Mouse (Mus musculus): Measurements from ENCODE around the gene Egfr. TPM values are rescaled to one million over a fixed set of nuclear protein-coding genes. Genes with fewer than 3 reads are reported as not detected.
A peak's percentile ranks its signal among the peaks of the same experiment; 100 is the strongest.

Egfr gene
- polyA plus RNA-seq, 1 experiment from 2014 or later: 2.1 TPM

DNA sequence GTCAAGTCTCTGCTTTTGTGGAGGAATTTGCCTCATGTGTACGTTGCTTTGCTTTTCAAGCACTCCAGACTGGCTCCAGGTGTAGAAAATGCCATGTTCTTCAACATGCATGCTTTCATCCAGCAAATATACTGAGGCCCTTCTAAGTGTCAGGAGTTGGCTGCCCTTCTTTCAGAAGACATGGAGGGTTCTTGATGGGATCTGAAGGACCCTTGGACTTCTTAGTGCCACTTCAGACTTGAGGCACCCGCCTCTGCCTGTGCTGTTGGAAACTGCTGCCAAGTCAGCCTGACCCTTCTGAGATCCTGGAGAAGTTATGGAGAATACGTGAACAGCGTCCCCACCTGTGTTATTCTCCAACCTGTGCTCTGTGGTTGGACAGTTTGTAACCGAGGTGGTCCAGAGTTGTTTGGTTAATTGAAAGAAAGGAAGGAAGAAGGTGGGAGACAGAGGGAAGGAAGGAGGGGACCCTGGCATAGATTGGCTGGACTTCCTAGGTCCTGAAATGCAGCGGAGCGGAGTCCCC is 483 bp upstream of the Egfr start:
- no peak overlapping the region for H3K27ac ChIP-seq (ENCODE audit: low read depth, low read length)
- ATAC-seq: 0 out of 2 replicates have a peak, but pooled peaks have one; percentile 2
- no peaks in the 10 kb centered on the region for H3K36me3 ChIP-seq (ENCODE audit: control insufficient read depth, insufficient read depth, low read length)
- peaks cover 30% of the 10 kb centered on the region for H3K27me3 ChIP-seq (replicated peaks; ENCODE audit: control insufficient read depth, insufficient read depth, low read length)
- no peaks in the 10 kb centered on the region for H3K9me3 ChIP-seq (replicated peaks; ENCODE audit: control insufficient read depth, low read length)
- WGBS: 35% methylated on average over 7 of the region's 7 CpGs
- peak overlapping the region; percentile 98 for H3K4me2 ChIP-seq (ENCODE audit: low read length)
- no peak for DNase-seq (ENCODE audit: low spot score)
- peaks cover 6% of the 10 kb centered on the region; the same call in 1 of the 2 replicates for H3K4me1 ChIP-seq (ENCODE audit: control insufficient read depth, insufficient read depth, low read length)
- H3K9ac ChIP-seq (ENCODE audit: low read length): 0 out of 2 replicates have a peak overlapping the region, but pooled peaks have one; percentile 49
- H3K4me3 ChIP-seq (ENCODE audit: low read depth, low read length): peak overlapping the region; percentile 46

DNA sequence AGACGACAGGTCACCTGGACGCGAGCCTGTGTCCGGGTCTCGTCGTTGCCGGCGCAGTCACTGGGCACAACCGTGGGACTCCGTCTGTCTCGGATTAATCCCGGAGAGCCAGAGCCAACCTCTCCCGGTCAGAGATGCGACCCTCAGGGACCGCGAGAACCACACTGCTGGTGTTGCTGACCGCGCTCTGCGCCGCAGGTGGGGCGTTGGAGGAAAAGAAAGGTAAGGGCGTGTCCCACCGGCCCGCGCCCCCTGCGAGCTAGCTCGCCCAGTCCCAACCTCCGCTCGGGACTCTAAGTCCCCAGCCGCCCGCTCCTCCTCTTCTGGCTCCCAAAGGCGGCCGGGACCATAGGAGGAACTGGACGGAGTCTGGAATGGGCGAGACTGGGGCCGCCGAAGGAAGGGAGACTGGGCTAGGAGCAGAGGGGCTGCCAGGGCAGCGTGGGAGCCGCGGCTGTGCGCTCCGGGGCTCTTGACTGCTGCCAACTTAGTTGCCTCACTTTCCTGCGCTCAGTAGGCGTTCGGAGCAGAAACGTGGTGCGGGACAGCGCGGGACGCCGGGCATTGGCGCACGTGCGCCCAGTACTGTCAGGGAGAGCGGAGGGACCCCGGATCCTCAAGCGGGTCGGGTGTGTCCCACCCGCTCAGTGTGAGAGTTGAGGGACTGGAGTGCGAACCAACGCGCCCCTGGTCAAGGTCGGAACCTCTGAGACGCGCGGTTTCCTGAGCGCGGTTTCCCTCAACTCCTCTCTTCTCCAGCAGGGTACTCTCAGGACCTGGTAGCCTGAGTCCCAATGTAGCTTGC is 548 bp downstream of the Egfr start:
- WGBS: under 1% methylated on average over 68 of the region's 68 CpGs
- Histone ChIP-seq H3K9ac (ENCODE audit: low read length) (peak overlapping the region; percentile 49), H3K4me2 (ENCODE audit: low read length) (peak overlapping the region; percentile 98), H3K4me1 (ENCODE audit: control insufficient read depth, insufficient read depth, low read length) (peaks cover 6% of the 10 kb centered on the region; the same call in 1 of the 2 replicates), H3K9me3 (replicated peaks; ENCODE audit: control insufficient read depth, low read length) (no peaks in the 10 kb centered on the region), H3K36me3 (ENCODE audit: control insufficient read depth, insufficient read depth, low read length) (no peaks in the 10 kb centered on the region), H3K4me3 (ENCODE audit: low read depth, low read length) (peak overlapping the region; percentile 46), H3K27me3 (replicated peaks; ENCODE audit: control insufficient read depth, insufficient read depth, low read length) (peaks cover 30% of the 10 kb centered on the region), H3K27ac (ENCODE audit: low read depth, low read length) (no peak overlapping the region)
- ATAC-seq (peak; percentile 66), DNase-seq (ENCODE audit: low spot score) (peak; percentile 31)

DNA sequence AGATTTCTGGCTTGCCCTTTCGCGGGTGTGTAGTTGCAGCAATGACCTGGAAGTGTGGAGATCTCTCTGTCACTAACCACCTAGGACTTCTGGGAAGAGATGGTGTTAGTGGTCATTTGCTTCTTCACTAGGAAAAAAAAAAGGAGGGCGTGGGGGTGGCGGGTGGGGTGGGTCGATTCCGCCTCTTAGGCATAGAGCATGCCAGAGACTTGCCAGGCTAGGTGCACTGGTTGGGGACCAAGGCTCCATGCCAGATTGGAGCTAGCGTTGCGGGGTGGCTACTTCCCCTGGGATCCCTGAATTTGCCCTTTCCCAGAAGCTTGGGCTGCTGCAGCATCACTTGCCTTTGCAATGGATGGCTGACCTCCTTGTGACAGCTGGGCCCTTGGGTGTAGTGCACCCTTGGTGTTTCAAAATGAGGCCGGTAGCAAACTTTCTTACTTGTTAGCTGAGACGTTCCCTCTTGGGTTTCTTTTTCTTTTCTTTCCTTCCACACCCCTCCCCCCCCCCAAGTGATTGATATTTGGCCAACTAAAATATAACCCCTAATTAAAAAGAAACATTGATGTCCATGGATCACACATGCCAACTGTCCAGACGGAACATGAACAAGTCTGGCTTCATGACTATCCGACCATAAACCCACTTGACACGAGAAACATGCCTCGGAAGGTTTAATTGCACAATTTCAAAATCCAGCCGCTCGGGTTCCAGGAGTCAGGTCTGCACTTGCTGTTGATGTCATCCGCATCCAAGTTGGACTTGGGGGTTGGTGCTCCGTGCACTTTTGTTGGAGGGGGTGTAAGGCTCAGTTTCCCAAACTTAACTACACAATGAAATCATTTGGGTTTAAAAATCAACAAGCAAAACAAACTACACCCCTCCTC is 1.4 kb downstream of the Egfr start:
- H3K4me2 ChIP-seq (ENCODE audit: low read length): peak overlapping the region; percentile 98
- peaks cover 30% of the 10 kb centered on the region for H3K27me3 ChIP-seq (replicated peaks; ENCODE audit: control insufficient read depth, insufficient read depth, low read length)
- peak overlapping the region; percentile 46 for H3K4me3 ChIP-seq (ENCODE audit: low read depth, low read length)
- no peak overlapping the region; the same call in 1 of the 2 replicates for H3K9ac ChIP-seq (ENCODE audit: low read length)
- no peak for DNase-seq (ENCODE audit: low spot score)
- H3K27ac ChIP-seq (ENCODE audit: low read depth, low read length): no peak overlapping the region
- H3K36me3 ChIP-seq (ENCODE audit: control insufficient read depth, insufficient read depth, low read length): no peaks in the 10 kb centered on the region
- peaks cover 6% of the 10 kb centered on the region; the same call in 1 of the 2 replicates for H3K4me1 ChIP-seq (ENCODE audit: control insufficient read depth, insufficient read depth, low read length)
- WGBS: 39% methylated on average over 16 of the region's 18 CpGs
- ATAC-seq: no peak
- no peaks in the 10 kb centered on the region for H3K9me3 ChIP-seq (replicated peaks; ENCODE audit: control insufficient read depth, low read length)

DNA sequence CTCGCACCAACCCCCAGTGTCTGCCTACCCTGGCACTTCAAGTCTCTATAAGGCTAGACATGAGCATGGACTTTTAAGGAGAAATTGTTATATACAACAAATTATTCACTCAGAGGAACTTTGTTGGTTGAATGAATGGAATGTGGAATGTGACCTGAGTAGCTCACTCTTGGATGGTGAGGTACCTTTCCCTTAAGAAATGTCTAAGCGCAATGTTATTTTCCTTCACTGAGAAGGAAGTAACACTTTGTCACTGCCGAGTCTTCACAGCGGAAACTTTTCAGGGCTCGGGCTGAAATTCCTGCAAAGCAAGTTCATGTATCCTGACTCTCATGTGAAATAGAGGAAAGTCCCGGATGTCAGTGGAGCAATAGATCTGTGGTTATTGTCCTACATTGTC is 7.9 kb downstream of the Egfr start:
- no peak overlapping the region for H3K4me2 ChIP-seq (ENCODE audit: low read length)
- H3K4me3 ChIP-seq (ENCODE audit: low read depth, low read length): no peak overlapping the region
- no peak for ATAC-seq
- H3K4me1 ChIP-seq (ENCODE audit: control insufficient read depth, insufficient read depth, low read length): peaks cover 4% of the 10 kb centered on the region; the same call in 1 of the 2 replicates
- H3K9me3 ChIP-seq (replicated peaks; ENCODE audit: control insufficient read depth, low read length): no peaks in the 10 kb centered on the region
- H3K27me3 ChIP-seq (replicated peaks; ENCODE audit: control insufficient read depth, insufficient read depth, low read length): 0 out of 2 replicates have a peak, but pooled peaks cover 3% of the 10 kb centered on the region
- no peak overlapping the region for H3K9ac ChIP-seq (ENCODE audit: low read length)
- no peak for DNase-seq (ENCODE audit: low spot score)
- 97% methylated on average over 6 of the region's 6 CpGs for WGBS
- no peaks in the 10 kb centered on the region for H3K36me3 ChIP-seq (ENCODE audit: control insufficient read depth, insufficient read depth, low read length)
- H3K27ac ChIP-seq (ENCODE audit: low read depth, low read length): no peak overlapping the region

DNA sequence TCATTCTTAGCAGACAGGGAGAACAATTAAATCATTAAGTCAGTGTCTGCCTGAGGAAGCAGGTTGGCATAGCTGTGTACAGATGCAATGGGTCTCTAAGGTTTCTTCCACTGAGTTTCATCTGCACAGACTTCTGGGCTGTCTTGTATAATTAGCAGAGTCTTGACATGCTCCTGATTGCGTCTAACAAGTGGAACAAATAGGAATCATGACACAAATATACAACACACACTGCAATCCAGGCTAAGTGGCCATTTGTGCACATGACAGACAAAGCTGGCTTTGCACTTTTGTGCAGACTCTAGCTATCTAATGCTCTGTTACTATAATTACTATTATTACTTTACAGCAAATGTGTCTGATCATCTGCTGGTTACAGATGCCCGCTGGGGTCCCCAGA is 9.2 kb downstream of the Egfr start:
- Histone ChIP-seq H3K9ac (ENCODE audit: low read length) (no peak overlapping the region), H3K4me3 (ENCODE audit: low read depth, low read length) (no peak overlapping the region), H3K27ac (ENCODE audit: low read depth, low read length) (no peak overlapping the region), H3K36me3 (ENCODE audit: control insufficient read depth, insufficient read depth, low read length) (no peaks in the 10 kb centered on the region), H3K9me3 (replicated peaks; ENCODE audit: control insufficient read depth, low read length) (no peaks in the 10 kb centered on the region), H3K4me1 (ENCODE audit: control insufficient read depth, insufficient read depth, low read length) (peaks cover 4% of the 10 kb centered on the region; the same call in 1 of the 2 replicates), H3K4me2 (ENCODE audit: low read length) (no peak overlapping the region), H3K27me3 (replicated peaks; ENCODE audit: control insufficient read depth, insufficient read depth, low read length) (no peaks in the 10 kb centered on the region)
- ATAC-seq (peak; percentile 52), DNase-seq (ENCODE audit: low spot score) (peak; percentile 9)
- 50% methylated on average over 2 of the region's 2 CpGs for WGBS

DNA sequence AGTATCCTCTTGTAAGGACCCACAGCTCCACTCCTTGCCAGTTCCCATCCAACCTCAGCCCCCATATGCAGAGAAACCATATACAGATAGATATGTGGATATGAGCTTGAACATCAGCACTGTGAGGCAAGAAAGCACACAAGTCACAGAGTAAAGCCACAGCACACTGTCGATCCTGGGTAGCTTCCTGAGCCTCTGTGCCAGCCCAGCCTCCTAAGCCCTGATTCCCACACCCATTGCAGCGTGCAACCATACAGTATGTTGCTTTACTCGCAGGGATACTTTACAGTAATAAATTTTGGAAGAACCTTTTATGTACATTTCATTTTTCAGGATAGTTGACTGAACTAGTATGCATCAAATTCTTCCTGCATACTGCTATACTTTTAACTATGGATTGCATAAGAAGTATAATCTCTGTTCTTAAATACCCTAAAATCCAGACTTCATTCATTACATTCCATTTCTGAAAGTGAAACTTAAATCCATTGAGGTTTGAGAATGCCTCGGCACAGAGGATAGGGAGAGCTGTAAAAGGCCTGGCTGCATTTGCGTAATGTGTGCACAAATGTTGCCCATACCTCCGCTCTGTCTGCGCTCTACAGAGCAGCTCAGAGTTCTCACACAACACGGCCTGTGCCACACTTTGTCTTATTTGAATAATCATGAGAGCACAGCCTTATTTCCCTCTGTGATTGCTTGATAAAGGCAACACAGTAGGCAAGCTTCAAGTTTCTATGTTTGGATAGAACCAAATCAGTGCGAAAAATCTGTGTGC is 14.2 kb downstream of the Egfr start:
- no peak overlapping the region for H3K9ac ChIP-seq (ENCODE audit: low read length)
- no peak overlapping the region for H3K4me3 ChIP-seq (ENCODE audit: low read depth, low read length)
- no peaks in the 10 kb centered on the region for H3K27me3 ChIP-seq (replicated peaks; ENCODE audit: control insufficient read depth, insufficient read depth, low read length)
- ATAC-seq (0 out of 2 replicates have a peak, but pooled peaks have one; percentile 16), DNase-seq (ENCODE audit: low spot score) (peak; percentile 20)
- H3K27ac ChIP-seq (ENCODE audit: low read depth, low read length): no peak overlapping the region
- peaks cover under 1% of the 10 kb centered on the region; the same call in 1 of the 2 replicates for H3K4me1 ChIP-seq (ENCODE audit: control insufficient read depth, insufficient read depth, low read length)
- no peaks in the 10 kb centered on the region for H3K9me3 ChIP-seq (replicated peaks; ENCODE audit: control insufficient read depth, low read length)
- no peaks in the 10 kb centered on the region for H3K36me3 ChIP-seq (ENCODE audit: control insufficient read depth, insufficient read depth, low read length)
- H3K4me2 ChIP-seq (ENCODE audit: low read length): no peak overlapping the region
- 75% methylated on average over 9 of the region's 9 CpGs for WGBS

DNA sequence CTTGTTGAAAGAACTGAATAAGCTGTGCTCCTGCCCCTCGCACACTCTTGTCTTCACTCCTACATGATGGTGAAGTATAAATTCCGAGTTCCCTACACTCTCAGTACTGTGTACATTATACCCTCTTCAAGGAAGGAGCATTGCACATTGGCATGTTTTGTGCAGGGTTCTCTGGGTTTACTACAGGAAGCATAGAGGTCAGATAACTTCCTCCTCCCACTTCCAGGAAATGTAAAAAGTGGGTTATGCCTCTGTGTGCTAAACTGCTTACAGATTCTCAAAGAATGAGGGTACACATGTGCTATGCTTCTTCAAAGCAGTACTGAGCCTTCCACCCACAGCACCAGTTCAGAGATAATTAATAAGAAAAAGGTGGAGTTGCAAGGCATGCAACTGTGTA is 16.0 kb downstream of the Egfr start:
- Histone ChIP-seq H3K4me3 (ENCODE audit: low read depth, low read length) (no peak overlapping the region), H3K27me3 (replicated peaks; ENCODE audit: control insufficient read depth, insufficient read depth, low read length) (no peaks in the 10 kb centered on the region), H3K9ac (ENCODE audit: low read length) (no peak overlapping the region), H3K9me3 (replicated peaks; ENCODE audit: control insufficient read depth, low read length) (no peaks in the 10 kb centered on the region), H3K4me2 (ENCODE audit: low read length) (no peak overlapping the region), H3K36me3 (ENCODE audit: control insufficient read depth, insufficient read depth, low read length) (no peaks in the 10 kb centered on the region), H3K4me1 (ENCODE audit: control insufficient read depth, insufficient read depth, low read length) (no peaks in the 10 kb centered on the region), H3K27ac (ENCODE audit: low read depth, low read length) (no peak overlapping the region)
- DNase-seq (ENCODE audit: low spot score) (no peak), ATAC-seq (no peak)
- 85% methylated on average over 2 of the region's 2 CpGs for WGBS

DNA sequence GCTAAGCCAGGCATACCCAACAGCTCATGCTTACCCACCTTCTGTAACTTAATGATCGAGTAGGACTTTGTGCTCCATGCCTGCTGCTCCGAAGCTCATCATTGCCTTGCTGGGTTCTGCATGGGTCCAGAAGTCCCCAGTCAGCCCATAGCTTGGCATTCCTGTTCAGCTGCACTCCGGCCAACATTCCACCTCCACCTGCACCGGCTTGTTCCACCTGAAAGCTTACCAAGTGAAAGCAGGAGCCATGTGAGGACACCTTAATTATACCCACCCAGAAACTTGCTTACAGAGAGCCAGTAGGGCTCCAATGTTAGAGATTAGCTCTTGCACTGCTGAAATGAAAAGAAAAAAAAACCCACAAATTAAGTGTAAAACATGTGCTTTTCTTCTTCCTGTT is 17.3 kb downstream of the Egfr start:
- DNase-seq (ENCODE audit: low spot score) (no peak), ATAC-seq (no peak)
- Histone ChIP-seq H3K4me3 (ENCODE audit: low read depth, low read length) (no peak overlapping the region), H3K36me3 (ENCODE audit: control insufficient read depth, insufficient read depth, low read length) (no peaks in the 10 kb centered on the region), H3K4me2 (ENCODE audit: low read length) (no peak overlapping the region), H3K4me1 (ENCODE audit: control insufficient read depth, insufficient read depth, low read length) (no peaks in the 10 kb centered on the region), H3K27ac (ENCODE audit: low read depth, low read length) (no peak overlapping the region), H3K9me3 (replicated peaks; ENCODE audit: control insufficient read depth, low read length) (no peaks in the 10 kb centered on the region), H3K27me3 (replicated peaks; ENCODE audit: control insufficient read depth, insufficient read depth, low read length) (no peaks in the 10 kb centered on the region), H3K9ac (ENCODE audit: low read length) (no peak overlapping the region)
- 89% methylated on average over 4 of the region's 4 CpGs for WGBS

Measured in forebrain, embryonic 14.5 days (tissue).